In genomic region chr5:111682899-111683298, GRCm38 (mm10) we compare ENCODE assay signal across 10 mouse cellular contexts. TPM values are rescaled to one million over a fixed set of nuclear protein-coding genes. Genes with fewer than 3 reads are reported as not detected.
DNase-seq lines count a peak whose midpoint lies in the region; ATAC-seq and TF ChIP-seq lines count a peak whose summit lies in the region.
"Had no signal": no experiment of that assay in that cellular context is flagged by ENCODE, and none has a peak within 500 bp of the region (broad histone marks: within the 10 kb centered on the region; RNA-seq: fewer than 3 reads in every experiment).

No protein-coding gene starts in this region.

- H3K27me3 ChIP-seq in heart, embryonic 14.5 days (ENCODE audit: control insufficient read depth, insufficient read depth, low read length), result peaks cover 11% of the 10 kb centered on the region

- peak; percentile 40; the same call in 1 of the 2 replicates for ATAC-seq in heart, embryonic 14.5 days (ENCODE audit: insufficient number of reproducible peaks, insufficient read depth, low FRiP score, low read depth)
- ATAC-seq in activated CD4-positive, CD25-positive, alpha-beta regulatory T cell, adult 4 months, result no peak

- H3K4me3 ChIP-seq in gastrocnemius, adult 2 months, result no peak overlapping the region
- H3K4me3 ChIP-seq in heart, embryonic 14.5 days (ENCODE audit: control insufficient read depth in 1 of 2, insufficient read depth in 1 of 2, low read depth in 1 of 2, low read length in 2 of 2), result no peak overlapping the region
- H3K4me3 ChIP-seq: heart, embryonic 15.5 days; myocyte had no signal

- intact Hi-C loops in gastrocnemius, adult 2 months (cut with DNase I), result loop anchor here (2.0 to 10.0 kb wide), 2 partner anchors 268 to 472 kb away; no protein-coding TSS in a partner anchor

- peak; percentile 90 for TF ChIP-seq CTCF in gastrocnemius, adult 2 months (IDR thresholded peaks at IDR 0.05)

- no peak overlapping the region for H3K4me2 ChIP-seq in heart, embryonic 14.5 days (ENCODE audit: low read length)
- H3K4me2 ChIP-seq: heart, embryonic 15.5 days had no signal

- H3K9me3 ChIP-seq in heart, embryonic 14.5 days (ENCODE audit: control insufficient read depth, low read length), result no peaks in the 10 kb centered on the region
- H3K9me3 ChIP-seq: heart, embryonic 15.5 days had no signal

- H3K36me3 ChIP-seq in heart, embryonic 14.5 days (ENCODE audit: control insufficient read depth, insufficient read depth, low read length), result no peaks in the 10 kb centered on the region
- H3K36me3 ChIP-seq: heart, embryonic 15.5 days had no signal

- peaks cover 0 to 4% of the 10 kb centered on the region in 2 experiments; a peak in 1 of 4 replicates for H3K4me1 ChIP-seq in heart, embryonic 14.5 days (ENCODE audit: control insufficient read depth in 2 of 2, insufficient read depth in 2 of 2, low read length in 2 of 2)

- H3K27ac ChIP-seq in gastrocnemius, adult 2 months, result no peak overlapping the region
- H3K27ac ChIP-seq in heart, embryonic 14.5 days (replicated peaks in 1 of 2; ENCODE audit: control insufficient read depth in 1 of 2, insufficient read depth in 1 of 2, low read depth in 2 of 2, low read length in 2 of 2), result no peak overlapping the region
- H3K27ac ChIP-seq: heart, embryonic 15.5 days had no signal

- peak; percentile 76 for DNase-seq in gastrocnemius, adult 2 months
- no peak for DNase-seq in gastrocnemius, postnatal 4 days (ENCODE audit: low spot score in 2 of 2)
- DNase-seq in urinary bladder, postnatal 14 days (ENCODE audit: low spot score), result peak; percentile 36
- DNase-seq in urinary bladder, adult 18-20 months (ENCODE audit: low spot score in 2 of 2), result no peak
- DNase-seq in lung, postnatal 10 days, result peak; percentile 63
- no peak for DNase-seq in left cerebral cortex, adult 8-10 months (ENCODE audit: low spot score in 2 of 2)

- H3K9ac ChIP-seq in heart, embryonic 14.5 days (ENCODE audit: low read length), result no peak overlapping the region
- H3K9ac ChIP-seq: heart, embryonic 15.5 days had no signal

RNA-seq across cellular contexts. Expression of gene Gm26897, which starts 50.8 kb away (rescaled TPM):
- total RNA-seq in gastrocnemius, adult 2 months (2021), result not detected
- total RNA-seq in gastrocnemius, postnatal 4 days (2021), result not detected
- polyA plus RNA-seq in heart, embryonic 14.5 days (2014; fragmentation: Nextera tagmentation; extraction: Ambion mirVana), result not detected in 2 replicates
- not detected for total RNA-seq in left cerebral cortex, adult 8-10 months (2022)
- polyA plus RNA-seq in activated CD4-positive, CD25-positive, alpha-beta regulatory T cell, adult 4 months (2017; shearing (Covaris generic)), result not detected
- polyA plus RNA-seq: heart, embryonic 15.5 days; myocyte had no signal

Comparison
In these comparisons a context has a peak if more than half of its experiments do, and no peak if none do; other contexts are left out.
1. DNase-seq: peak in gastrocnemius, adult 2 months (single experiment), urinary bladder, postnatal 14 days (single experiment) and lung, postnatal 10 days (single experiment); none in gastrocnemius, postnatal 4 days (0 of 2), urinary bladder, adult 18-20 months (0 of 2) and left cerebral cortex, adult 8-10 months (0 of 2).